Mouse (Mus musculus): ENCODE data around the gene Gm10961. TPM values are rescaled to one million over a fixed set of nuclear protein-coding genes. Genes with fewer than 3 reads are reported as not detected.

Gm10961 gene
- total RNA-seq, 1 experiment: not detected

DNA sequence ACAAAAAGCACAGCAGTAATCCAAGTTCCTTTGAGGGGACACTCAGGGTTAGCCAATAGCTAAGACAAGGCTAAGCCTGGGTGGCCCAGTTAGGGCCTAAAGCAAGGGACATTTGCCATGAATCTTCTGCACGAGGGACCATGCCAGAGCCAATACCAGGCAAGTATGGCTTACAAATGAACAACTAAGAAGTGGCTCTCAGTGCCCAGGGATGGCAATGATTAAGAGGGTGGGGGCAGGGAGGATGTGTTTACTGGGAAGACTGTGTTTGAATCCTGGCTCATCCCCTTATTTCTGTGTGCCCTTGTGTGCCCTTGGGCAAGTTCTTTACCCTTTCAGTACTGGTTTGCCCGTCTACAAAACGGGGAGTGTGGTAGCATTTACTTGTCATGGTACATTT, 21.7 kb upstream of the Gm10961 start:
- peaks cover 2% of the 10 kb centered on the region in 2 experiments; a peak in 1 of 4 replicates for H3K4me1 ChIP-seq (ENCODE audit: control insufficient read depth in 2 of 2, insufficient read depth in 2 of 2, low read length in 2 of 2, poor library complexity in 1 of 2)
- in situ Hi-C loops (cut with MboI; ENCODE audit: low sequenced_read_pairs in 2 of 2, unreplicated experiment in 2 of 2): no loop called here
- no peak for DNase-seq (ENCODE audit: low read depth, low spot score)
- no peak overlapping the region for H3K4me3 ChIP-seq (ENCODE audit: insufficient read depth in 1 of 2, low read depth in 1 of 2, low read length in 2 of 2, poor library complexity in 1 of 2, severe bottlenecking in 1 of 2)
- peaks cover 20% of the 10 kb centered on the region for H3K36me3 ChIP-seq (ENCODE audit: control insufficient read depth, insufficient read depth, low read length, poor library complexity, severe bottlenecking)
- no peak overlapping the region for H3K27ac ChIP-seq (ENCODE audit: insufficient read depth, low read depth, low read length, poor library complexity, severe bottlenecking)
- H3K9ac ChIP-seq (ENCODE audit: insufficient read depth, low read depth, low read length, poor library complexity, severe bottlenecking): no peak overlapping the region
- no peaks in the 10 kb centered on the region for H3K9me3 ChIP-seq (ENCODE audit: control insufficient read depth, insufficient read depth, low read depth, low read length)
- no peak for TF ChIP-seq HCFC1 (IDR thresholded peaks at IDR 0.05; ENCODE audit: borderline replicate concordance, insufficient read depth, low read length)
- no peak for TF ChIP-seq ZNF384 (IDR thresholded peaks at IDR 0.05; ENCODE audit: low read depth, low read length)
- no peak for TF ChIP-seq MAFK (IDR thresholded peaks at IDR 0.05; ENCODE audit: insufficient read depth, low read depth, low read length)
- TF ChIP-seq CHD2 (IDR thresholded peaks at IDR 0.05; ENCODE audit: low read depth, low read length): no peak
- no peak for TF ChIP-seq ZC3H11A (IDR thresholded peaks at IDR 0.05; ENCODE audit: borderline replicate concordance, low read depth, low read length)

- in situ Hi-C loops (cut with MboI; ENCODE audit: low sequenced_read_pairs in 2 of 2, unreplicated experiment in 2 of 2): no loop called here
- H3K4me3 ChIP-seq (ENCODE audit: insufficient read depth in 1 of 2, low read depth in 1 of 2, low read length in 2 of 2, poor library complexity in 1 of 2, severe bottlenecking in 1 of 2): no peak overlapping the region
- no peak overlapping the region for H3K9ac ChIP-seq (ENCODE audit: insufficient read depth, low read depth, low read length, poor library complexity, severe bottlenecking)
- H3K4me1 ChIP-seq (ENCODE audit: control insufficient read depth in 2 of 2, insufficient read depth in 2 of 2, low read length in 2 of 2, poor library complexity in 1 of 2): peaks cover 0 to 2% of the 10 kb centered on the region in 2 experiments; a peak in 1 of 4 replicates
- H3K9me3 ChIP-seq (ENCODE audit: control insufficient read depth, insufficient read depth, low read depth, low read length): no peaks in the 10 kb centered on the region
- no peak overlapping the region for H3K27ac ChIP-seq (ENCODE audit: insufficient read depth, low read depth, low read length, poor library complexity, severe bottlenecking)
- no peak for DNase-seq (ENCODE audit: low read depth, low spot score)
- H3K36me3 ChIP-seq (ENCODE audit: control insufficient read depth, insufficient read depth, low read length, poor library complexity, severe bottlenecking): peaks cover 34% of the 10 kb centered on the region
- TF ChIP-seq MAFK (IDR thresholded peaks at IDR 0.05; ENCODE audit: insufficient read depth, low read depth, low read length) (no peak), CHD2 (IDR thresholded peaks at IDR 0.05; ENCODE audit: low read depth, low read length) (no peak), ZC3H11A (IDR thresholded peaks at IDR 0.05; ENCODE audit: borderline replicate concordance, low read depth, low read length) (no peak), HCFC1 (IDR thresholded peaks at IDR 0.05; ENCODE audit: borderline replicate concordance, insufficient read depth, low read length) (no peak), ZNF384 (IDR thresholded peaks at IDR 0.05; ENCODE audit: low read depth, low read length) (no peak)
Measured at GRCm38 (mm10) chr3:107611394-107611793, 19.7 kb upstream of the Gm10961 start.

- peak; percentile 54 for DNase-seq (ENCODE audit: low read depth, low spot score)
- Histone ChIP-seq H3K36me3 (ENCODE audit: control insufficient read depth, insufficient read depth, low read length, poor library complexity, severe bottlenecking) (peaks cover 43% of the 10 kb centered on the region), H3K9ac (ENCODE audit: insufficient read depth, low read depth, low read length, poor library complexity, severe bottlenecking) (no peak overlapping the region), H3K4me1 (ENCODE audit: control insufficient read depth in 2 of 2, insufficient read depth in 2 of 2, low read length in 2 of 2, poor library complexity in 1 of 2) (no peaks in the 10 kb centered on the region; a peak in 1 of 4 replicates), H3K27ac (ENCODE audit: insufficient read depth, low read depth, low read length, poor library complexity, severe bottlenecking) (no peak overlapping the region), H3K4me3 (ENCODE audit: insufficient read depth in 1 of 2, low read depth in 1 of 2, low read length in 2 of 2, poor library complexity in 1 of 2, severe bottlenecking in 1 of 2) (no peak overlapping the region), H3K9me3 (ENCODE audit: control insufficient read depth, insufficient read depth, low read depth, low read length) (no peaks in the 10 kb centered on the region)
- in situ Hi-C loops (cut with MboI; ENCODE audit: low sequenced_read_pairs in 2 of 2, unreplicated experiment in 2 of 2): no loop called here
- TF ChIP-seq HCFC1 (IDR thresholded peaks at IDR 0.05; ENCODE audit: borderline replicate concordance, insufficient read depth, low read length): no peak
- TF ChIP-seq CHD2 (IDR thresholded peaks at IDR 0.05; ENCODE audit: low read depth, low read length): no peak
- TF ChIP-seq ZC3H11A (IDR thresholded peaks at IDR 0.05; ENCODE audit: borderline replicate concordance, low read depth, low read length): peak; percentile 36; the same call in 1 of the 2 replicates
- TF ChIP-seq MAFK (IDR thresholded peaks at IDR 0.05; ENCODE audit: insufficient read depth, low read depth, low read length): no peak
Measured at GRCm38 (mm10) chr3:107612902-107613525, 18.1 kb upstream of the Gm10961 start.

- in situ Hi-C loops (cut with MboI; ENCODE audit: low sequenced_read_pairs in 2 of 2, unreplicated experiment in 2 of 2): no loop called here
- Histone ChIP-seq H3K4me3 (ENCODE audit: insufficient read depth in 1 of 2, low read depth in 1 of 2, low read length in 2 of 2, poor library complexity in 1 of 2, severe bottlenecking in 1 of 2) (no peak overlapping the region), H3K4me1 (ENCODE audit: control insufficient read depth in 2 of 2, insufficient read depth in 2 of 2, low read length in 2 of 2, poor library complexity in 1 of 2) (no peaks in the 10 kb centered on the region; a peak in 1 of 4 replicates), H3K27ac (ENCODE audit: insufficient read depth, low read depth, low read length, poor library complexity, severe bottlenecking) (no peak overlapping the region), H3K36me3 (ENCODE audit: control insufficient read depth, insufficient read depth, low read length, poor library complexity, severe bottlenecking) (peaks cover 57% of the 10 kb centered on the region), H3K9me3 (ENCODE audit: control insufficient read depth, insufficient read depth, low read depth, low read length) (no peaks in the 10 kb centered on the region), H3K9ac (ENCODE audit: insufficient read depth, low read depth, low read length, poor library complexity, severe bottlenecking) (no peak overlapping the region)
- no peak for DNase-seq (ENCODE audit: low read depth, low spot score)
- TF ChIP-seq CHD2 (IDR thresholded peaks at IDR 0.05; ENCODE audit: low read depth, low read length) (no peak), ZNF384 (IDR thresholded peaks at IDR 0.05; ENCODE audit: low read depth, low read length) (no peak), ZC3H11A (IDR thresholded peaks at IDR 0.05; ENCODE audit: borderline replicate concordance, low read depth, low read length) (no peak), HCFC1 (IDR thresholded peaks at IDR 0.05; ENCODE audit: borderline replicate concordance, insufficient read depth, low read length) (no peak), MAFK (IDR thresholded peaks at IDR 0.05; ENCODE audit: insufficient read depth, low read depth, low read length) (no peak)
Measured at GRCm38 (mm10) chr3:107617800-107618199, 13.3 kb upstream of the Gm10961 start.

Data from ES-E14 (cell line).